Mouse (Mus musculus) right cerebral cortex, postnatal 14 days (tissue): ENCODE results near the gene Lpin1.
A peak's percentile ranks its signal among the peaks of the same experiment; 100 is the strongest.

Experiments
- DNase-seq: peaks from one replicate; pipeline ENCODE4 v3.0.0; 2022

Gene Lpin1

GRCm38 (mm10) chr12:16570371-16571060, 40.2 kb downstream of the Lpin1 start:
- no peak for DNase-seq

- no peak for DNase-seq
Observed at GRCm38 (mm10) chr12:16568936-16569650, 41.7 kb downstream of the Lpin1 start.

DNA sequence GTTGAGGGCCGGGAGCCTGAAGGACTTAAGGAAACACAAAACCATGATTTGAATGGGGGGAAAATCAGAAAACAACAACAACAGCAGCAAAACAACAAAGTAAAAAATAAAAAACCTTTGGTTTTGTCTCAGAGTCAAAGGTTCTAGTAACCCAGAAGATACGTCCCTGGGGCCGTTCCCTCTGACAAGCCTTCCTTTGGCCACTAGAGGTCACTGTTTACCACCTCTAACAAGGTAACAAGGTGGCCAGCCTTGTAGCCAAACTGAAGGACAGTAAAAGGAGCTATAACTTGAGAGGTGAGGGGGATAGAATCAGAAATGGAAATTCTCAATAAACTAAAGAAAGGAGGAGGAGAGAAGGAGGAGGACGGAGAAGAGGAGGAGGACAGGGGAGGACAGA, 42.3 kb downstream of the Lpin1 start:
- DNase-seq: peak; percentile 49

DNA sequence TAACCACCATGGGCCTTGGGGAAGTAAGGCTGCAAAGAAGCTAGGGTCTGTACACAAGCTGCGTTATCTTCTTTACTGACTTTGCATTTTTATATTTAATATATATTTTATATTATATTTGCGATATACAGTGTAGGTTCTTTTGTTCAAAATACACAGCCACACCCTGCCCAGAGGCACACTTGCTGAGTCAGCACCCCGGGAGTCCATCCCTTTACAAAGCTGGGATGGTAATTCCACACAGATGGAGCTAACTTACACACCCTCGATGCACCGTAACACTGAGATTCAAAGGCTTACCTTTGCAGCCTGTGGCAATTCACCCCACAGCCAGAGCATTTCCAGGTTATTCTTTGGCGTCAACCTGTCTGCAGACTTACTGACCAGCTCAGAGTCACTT, 42.7 kb downstream of the Lpin1 start:
- no peak for DNase-seq

DNA sequence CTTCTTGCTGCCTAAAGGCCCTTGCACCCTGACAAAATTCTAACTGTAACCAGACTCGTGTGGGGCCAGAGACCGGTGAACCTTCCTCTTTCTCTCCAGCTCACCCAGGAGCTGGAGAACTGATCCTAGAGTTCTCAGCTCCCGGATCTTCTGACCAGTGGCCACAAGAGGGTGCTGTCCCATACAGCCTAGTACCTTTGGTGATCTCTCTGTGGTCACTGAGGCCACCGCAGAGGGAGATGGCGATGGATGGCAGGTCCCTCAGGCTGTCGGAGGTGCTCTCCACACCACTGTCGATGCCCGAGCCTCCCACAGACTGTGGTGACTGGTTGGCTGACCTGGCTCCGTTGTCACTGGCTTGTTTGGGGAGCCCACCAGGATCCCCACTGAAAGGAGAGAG, 47.3 kb downstream of the Lpin1 start:
- DNase-seq: peak; percentile 64

DNA sequence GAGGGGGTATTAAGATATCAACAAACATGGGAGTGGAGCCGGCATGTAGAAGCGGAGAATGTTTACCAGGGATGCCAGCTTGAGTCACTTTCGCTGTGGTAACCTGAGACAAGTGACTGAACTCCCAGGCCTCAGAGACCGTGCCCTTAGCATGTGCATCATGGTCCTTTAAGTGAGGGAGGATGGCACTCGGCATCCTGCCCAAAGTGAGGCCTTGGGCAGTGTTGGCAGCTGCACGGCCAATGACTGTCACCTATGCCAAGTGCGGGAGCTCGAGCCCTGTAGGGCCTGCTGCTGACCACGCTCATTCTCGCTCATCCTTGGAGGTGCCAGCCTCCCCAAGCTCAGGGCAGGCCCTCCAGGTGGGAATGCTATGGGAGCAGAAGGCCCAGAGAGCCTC, 48.1 kb downstream of the Lpin1 start:
- no peak for DNase-seq

- DNase-seq: no peak
Observed at GRCm38 (mm10) chr12:16562181-16562580, 48.6 kb downstream of the Lpin1 start.

- DNase-seq: no peak
Observed at GRCm38 (mm10) chr12:16557271-16557670, 53.5 kb downstream of the Lpin1 start.

GRCm38 (mm10) chr12:16554171-16554570, 56.6 kb downstream of the Lpin1 start:
- DNase-seq: peak; percentile 65

GRCm38 (mm10) chr12:16552108-16552771, 58.5 kb downstream of the Lpin1 start:
- no peak for DNase-seq

- DNase-seq: no peak
Observed at GRCm38 (mm10) chr12:16550983-16551454, 59.7 kb downstream of the Lpin1 start.

- no peak for DNase-seq
Observed at GRCm38 (mm10) chr12:16548824-16549375, 61.9 kb downstream of the Lpin1 start.

- DNase-seq: no peak
Observed at GRCm38 (mm10) chr12:16541606-16542005, 69.2 kb downstream of the Lpin1 start.

DNA sequence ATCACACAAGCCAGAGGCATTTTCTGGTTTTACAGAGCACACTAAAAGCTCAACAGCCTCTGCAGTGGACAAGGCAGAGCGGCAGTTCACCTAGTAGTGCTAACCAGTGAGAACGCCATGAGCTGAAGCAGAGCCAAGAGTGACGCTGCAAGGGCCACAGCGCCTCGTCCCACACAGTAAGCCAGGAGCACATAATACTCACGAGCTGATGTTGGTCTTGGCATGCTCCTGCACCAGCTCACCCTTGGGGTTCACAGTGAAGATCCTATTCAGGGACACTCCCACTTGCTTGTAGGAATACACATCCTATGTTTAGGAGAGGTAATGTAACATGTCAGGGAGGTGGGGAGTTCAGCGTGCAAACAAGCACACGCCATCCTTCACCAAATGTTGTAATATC, 70.1 kb downstream of the Lpin1 start:
- DNase-seq: no peak

DNA sequence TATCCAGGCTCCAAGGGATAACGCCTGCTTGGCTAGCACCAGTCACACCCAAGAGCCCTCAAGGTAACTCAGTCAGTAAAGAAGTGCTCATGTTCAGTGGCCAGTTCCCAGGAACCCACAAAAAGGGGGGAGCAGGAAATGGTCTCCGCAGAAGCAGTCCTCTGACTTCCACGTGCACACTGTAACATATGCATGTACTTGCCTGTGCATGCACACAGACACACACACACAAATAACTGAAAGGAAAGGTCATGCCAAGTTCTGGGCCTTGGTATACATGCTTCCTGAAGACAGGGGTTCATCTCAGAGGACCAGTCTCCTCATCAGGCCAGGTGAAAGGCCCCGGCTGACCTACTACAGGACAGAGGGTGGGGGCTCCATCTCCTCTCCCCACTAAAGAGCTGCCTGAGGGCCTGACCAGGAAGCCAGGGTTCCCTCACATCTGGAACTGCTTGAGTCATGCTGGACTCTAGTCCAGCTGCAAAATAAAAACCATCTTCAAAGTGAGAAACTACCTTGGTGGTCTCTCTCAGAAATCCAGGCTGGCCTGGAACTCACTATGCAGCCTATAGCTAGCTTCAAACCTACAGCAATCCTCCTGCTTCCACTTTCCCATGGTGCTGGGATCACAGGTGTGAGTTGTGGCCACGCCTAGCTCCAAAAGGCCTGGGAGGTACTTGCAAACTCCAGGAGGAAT, 70.7 kb downstream of the Lpin1 start:
- no peak for DNase-seq

DNA sequence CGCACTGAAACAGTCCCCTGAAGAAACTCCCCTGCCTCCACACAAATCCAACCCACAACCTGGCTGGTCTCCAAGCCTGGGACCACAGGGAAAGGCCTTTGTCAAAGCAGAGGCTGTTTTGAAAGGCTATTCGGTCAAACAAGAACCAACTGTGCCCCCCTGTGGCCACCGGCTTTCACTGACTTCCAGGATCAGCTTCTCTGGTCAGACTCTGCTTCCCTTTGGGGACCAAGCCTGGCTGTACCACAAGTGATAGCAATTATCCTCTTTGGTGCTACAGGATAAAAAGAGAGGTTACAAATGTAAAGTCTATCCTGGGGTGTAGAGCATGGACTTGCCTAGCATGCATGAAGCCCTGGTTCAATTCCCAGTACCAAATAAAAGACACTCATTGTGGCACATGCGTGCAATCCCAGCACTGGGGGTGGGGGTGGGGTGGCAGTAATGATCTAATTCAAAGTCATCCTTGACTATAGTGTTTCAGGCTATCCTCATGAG, 77.4 kb downstream of the Lpin1 start:
- peak; percentile 91 for DNase-seq

DNA sequence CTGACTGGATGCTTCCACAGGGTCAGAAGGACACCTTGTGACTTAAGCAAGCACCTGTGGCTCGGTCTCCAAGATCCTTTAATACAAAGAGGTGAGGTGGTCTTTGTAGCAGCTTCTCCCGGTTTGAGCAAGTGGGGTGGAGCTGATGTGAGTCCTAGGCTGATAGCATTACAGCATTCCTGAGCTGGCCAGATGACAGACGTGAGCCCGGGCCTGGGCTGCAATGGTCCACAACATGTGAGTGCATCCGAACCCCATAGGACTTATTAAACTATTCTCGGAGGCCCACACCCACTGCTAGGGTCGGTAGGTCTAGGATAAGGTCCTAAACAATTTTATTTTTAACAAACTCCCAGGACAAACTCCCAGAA, 77.9 kb downstream of the Lpin1 start:
- DNase-seq: no peak

DNA sequence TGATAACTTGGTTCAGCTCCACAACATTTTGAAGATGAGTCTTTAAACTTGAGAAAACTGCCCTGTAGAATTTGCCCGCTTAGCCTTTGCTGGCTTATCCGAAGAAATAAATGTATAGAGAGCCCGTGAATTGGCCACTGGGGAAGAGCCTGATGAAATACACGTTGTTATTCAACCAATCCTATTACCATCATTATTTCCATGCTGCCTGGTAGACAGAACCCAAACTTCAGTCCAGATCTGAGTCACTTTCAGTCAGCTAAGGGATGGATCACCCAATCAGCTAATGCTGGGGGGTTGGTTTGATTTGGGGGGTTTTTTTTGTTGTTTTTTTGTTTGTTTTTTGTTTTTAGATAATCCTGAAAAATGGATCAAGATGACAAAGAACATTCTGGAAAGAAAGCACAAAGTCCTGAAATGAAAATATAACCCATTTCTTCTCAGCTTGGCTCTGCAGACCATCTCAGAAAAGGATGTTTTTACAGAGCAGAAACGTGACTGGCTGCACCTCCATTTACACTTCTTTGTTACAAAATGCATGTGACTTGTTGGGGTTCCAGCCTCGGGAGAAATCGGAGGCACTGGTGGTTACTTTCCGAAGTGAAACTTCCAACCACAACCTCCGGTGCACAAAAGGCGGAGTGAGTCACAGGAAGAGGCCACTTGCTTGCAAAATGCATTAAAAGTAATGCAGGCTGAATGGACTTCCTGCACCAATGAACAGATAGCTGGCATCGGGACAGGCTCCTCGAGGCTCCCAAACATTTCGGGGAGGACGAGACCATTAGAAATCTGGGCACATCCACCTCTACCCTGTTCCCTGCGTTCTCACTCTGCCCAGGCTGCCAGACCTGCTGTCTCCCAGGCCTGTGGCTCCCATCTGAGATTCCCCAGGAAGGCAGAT, 78.6 kb downstream of the Lpin1 start:
- DNase-seq: no peak

DNA sequence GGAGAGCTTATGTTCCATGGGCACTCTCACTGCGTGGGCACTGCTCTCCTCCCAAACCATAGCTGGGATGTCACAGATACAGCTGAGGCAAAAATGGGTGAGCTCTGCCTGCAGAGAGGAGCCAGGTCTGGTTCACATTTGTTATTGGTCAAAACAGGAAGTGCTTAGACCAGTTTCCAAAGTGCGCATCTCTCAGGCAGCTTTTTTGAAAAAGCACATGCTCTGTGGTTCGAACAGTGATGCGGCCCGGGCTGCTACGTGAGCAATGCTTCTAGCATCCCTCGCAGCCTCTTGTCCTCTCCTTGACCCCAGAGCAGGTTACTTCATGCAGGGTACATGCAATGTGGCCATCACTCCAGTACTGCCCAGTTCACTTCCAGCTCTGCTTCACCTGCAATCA, 82.1 kb downstream of the Lpin1 start:
- DNase-seq: no peak

GRCm38 (mm10) chr12:16527941-16528340, 82.8 kb downstream of the Lpin1 start:
- DNase-seq: no peak

DNA sequence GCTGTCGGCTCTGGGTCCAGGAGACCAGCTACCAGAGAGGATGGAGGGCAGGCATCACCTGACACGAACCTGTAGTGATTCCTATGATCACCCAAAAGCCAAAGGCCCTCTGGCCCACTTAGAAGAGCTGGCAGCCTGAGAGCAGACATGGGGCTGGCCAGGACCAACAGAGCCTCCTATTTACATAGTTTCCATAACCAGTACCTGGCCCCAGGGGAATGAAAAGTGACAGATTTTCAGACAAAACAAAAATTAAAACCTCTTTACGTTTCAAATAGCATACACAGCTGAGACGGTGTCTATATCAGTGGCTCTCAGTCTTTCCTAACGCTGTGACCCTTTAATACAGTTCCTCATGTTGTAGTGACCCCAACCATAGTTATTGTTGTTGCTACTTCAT, 83.9 kb downstream of the Lpin1 start:
- no peak for DNase-seq

DNA sequence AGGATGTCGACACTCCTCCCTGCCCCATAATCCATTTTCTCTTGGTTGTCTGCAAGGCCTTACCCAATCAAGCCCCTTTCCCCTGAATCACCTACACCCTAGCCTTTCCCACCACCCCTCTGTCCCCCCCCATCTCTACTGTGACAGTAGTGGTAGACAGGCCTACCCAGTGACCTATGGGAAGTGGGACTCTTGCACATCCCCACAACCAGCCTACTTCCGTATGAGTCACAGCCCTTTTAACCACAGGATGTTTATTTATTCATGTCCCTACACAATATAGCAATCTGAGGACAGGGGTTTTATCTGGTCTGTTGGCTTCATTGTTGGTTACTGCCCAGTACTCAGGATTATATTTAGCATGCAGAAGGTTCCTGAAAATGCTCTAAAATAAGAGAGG, 84.6 kb downstream of the Lpin1 start:
- no peak for DNase-seq
